Mouse (Mus musculus) spleen, postnatal 4 days (tissue): Measurements from ENCODE around the gene Cryga.

Experiments
- DNase-seq, 2 experiments: peaks; one replicate each; pipeline ENCODE4 v3.0.0; 2022; ENCODE audit warnings: low spot score in 2 of 2

Gene Cryga

DNA sequence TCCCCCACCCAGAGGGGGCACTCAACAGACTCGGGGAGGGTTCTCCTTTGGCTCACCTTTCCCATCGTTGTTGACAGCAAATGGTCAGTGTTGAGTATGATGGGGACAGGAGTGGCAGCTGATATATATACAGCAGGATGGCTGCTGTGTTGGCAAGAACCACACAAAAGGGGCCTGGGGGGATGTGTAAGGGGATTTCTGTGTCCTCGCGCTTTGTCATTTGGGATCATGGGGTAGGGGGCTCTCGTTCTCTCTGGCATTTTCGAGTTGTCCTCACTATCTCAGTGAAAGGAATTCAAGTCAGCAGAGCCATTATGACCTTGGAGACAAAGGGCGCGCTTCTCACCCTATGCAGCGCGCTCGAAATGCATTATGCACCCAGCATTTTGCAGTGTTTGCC, at the start of gene Cryga:
Cryga (minus strand) TSS at position 101 of the 400 bp plus-strand sequence.
- DNase-seq: no peak

DNA sequence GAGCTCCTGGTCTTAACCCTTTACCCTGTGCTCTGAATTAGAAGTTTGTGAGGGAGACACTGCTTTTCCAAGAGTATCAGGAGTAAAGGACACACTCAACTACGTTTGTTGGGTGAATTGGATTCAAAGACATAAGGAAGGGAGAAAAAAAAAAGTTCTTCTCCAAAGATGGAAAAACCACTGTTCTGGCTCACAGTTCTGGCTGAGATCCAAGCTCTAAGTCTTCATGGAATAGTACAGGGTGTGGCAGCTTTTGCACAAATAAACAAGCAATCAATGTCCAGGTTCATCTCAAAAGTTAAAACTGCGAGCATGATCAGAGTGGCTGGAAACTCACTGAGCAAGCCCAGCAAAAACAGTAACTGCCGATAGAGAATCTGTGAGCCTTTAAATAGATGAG, 44.8 kb upstream of the Cryga start:
- DNase-seq: no peak

DNA sequence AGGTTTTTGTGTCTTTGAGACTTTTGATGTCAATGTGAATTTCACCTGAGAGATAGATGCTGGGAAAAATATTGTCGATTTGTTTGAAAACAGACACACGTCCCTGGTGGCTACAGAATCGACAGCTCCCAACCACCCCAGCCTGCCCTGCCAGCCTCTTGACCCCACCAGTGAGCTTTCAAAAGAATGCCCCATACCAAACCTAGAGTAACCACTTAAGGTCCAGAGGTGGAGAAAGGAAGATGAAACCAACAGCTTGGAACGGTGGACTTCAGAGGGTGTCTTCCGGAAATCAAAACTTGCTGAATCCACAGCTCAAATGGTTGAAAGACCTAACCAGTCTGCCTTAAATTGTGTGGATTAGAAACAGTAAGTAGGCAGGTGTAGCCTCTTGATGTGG, 44.2 kb upstream of the Cryga start:
- DNase-seq: no peak

DNA sequence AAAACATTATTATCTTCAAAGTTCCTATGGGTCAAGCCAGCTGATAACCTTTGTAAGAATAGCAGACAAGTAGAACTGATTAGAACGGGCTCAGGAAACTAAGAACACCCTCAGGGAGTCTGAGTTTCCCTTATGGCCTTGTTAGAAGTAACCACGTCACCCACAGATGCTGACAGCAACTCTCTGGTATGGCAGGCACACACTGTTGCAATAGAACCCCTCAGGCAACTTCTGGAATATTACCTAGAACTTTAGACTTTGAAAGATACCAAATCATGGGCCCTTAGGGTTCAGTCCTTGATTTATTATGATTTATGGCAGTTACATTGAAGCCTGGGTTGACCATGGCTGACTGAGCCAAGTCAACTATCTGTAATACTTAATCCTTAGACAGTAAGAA, 43.4 kb upstream of the Cryga start:
- DNase-seq: no peak

DNA sequence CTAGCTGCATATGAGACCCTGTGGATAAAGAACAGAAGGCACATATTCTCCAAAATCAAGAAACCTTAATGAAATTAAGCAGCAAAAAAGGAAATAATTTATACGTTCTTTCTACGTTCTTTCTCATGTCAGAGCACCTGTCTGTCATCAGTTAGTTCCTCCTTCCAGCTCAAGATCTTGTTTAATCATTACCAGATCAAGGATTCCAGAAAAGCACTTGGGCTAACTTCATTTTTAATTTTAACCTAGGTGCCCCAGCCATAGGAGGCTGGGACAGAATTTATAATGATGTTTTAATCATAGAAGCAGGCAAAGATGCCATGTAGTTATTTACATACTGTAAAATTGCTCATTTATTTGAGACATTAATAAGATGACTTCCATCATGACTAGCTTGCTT, 41.6 kb upstream of the Cryga start:
- no peak for DNase-seq

DNA sequence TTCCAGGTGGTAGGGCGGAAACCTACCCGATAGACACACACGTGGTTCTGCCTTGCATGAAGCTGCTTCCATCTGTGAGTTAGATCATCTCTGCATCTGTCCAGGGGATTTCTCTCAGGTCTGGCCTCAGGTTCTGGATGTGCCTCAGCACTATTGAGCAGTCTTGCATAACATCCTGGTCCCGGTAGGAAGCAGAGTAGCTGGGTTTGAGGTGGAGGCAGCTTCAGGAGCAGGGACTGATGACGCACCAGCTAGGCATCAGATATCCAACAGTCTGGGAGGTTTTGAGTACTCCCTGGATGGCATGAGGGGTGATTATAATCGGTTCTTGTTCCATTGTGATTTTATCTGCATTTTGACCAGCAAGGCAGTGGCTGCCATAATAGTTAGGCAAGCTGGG, 34.4 kb upstream of the Cryga start:
- no peak for DNase-seq

DNA sequence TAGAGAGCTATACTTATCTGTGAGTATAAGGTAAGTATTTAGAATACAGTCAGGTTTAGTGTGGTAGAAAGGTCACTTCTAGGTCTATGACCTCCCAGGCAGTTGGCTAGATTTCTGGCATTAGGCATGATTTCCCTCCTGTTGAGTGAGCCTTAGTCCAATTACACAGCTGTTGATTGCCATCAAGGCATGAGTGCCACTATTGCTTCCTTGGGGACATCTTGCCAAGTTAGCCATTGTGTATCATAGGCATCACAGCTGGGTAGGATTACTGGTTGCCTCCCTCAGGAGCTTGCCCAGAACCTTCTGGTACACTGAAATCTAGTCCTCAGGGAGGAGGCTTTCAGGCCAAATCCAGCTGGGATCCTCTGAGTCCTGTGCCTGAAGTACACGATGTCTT, 29.7 kb upstream of the Cryga start:
- DNase-seq: no peak

DNA sequence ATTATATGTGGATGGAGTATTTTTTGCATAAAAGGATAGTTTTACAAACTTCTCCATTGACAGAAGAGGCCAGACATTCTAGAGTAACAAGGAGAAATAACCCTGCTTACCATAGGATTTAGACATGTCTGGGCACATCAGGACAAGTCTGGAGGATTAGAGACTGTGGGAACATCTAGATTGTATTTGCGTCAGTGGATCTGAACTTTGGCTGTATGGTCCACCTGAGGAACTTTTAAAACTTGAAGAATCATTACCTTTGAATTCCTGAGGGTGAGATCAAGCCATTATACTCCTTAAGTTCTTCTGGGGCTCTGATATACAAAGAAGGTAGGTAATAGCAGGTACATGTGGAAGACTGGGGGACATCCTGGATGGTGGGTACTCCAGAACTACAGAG, 28.5 kb upstream of the Cryga start:
- no peak for DNase-seq

DNA sequence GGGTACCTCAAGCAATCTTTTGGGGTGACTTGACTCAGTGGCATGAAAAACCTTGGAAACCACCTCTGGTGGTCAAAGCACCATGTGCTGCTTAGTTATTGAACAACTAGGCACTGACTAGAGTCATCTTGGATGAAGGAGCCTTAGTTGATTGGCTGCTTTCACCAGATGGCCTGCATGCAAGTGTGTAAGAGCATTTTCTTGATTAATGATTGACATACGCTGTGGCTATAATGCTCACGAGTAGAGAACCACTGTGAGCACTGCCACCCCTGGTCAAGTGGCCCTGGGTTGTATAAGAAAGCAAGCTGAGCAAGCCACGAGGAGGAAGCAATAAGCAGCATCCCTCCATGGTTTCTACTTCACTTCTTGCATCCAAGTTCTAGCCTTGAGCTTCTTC, 27.1 kb upstream of the Cryga start:
- DNase-seq: no peak

DNA sequence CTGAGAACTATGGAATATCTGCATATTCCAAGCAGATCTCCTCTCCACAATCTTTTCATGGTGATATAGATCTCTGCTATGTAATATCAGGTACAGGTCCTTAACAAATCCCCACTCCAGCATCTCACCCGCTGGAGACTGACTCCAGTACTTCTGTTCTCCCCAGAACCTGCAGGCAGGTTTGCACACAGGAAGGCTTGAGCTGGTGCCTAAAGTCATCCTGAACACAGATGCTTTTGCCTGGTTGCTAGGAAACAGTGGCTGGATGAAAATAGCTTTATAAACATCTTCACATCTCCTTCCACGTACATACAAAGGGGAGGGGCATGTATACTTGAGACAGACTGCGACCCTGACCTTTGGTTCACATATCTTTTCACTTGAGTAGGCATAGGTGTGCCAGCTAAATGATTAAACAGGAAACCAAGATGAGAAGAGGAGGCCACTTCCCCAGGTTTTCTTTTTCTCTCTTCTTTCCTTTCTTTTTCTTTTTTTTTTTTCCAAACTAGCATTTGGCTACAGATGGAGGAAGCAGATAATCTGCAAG, 26.5 kb upstream of the Cryga start:
- DNase-seq: no peak

DNA sequence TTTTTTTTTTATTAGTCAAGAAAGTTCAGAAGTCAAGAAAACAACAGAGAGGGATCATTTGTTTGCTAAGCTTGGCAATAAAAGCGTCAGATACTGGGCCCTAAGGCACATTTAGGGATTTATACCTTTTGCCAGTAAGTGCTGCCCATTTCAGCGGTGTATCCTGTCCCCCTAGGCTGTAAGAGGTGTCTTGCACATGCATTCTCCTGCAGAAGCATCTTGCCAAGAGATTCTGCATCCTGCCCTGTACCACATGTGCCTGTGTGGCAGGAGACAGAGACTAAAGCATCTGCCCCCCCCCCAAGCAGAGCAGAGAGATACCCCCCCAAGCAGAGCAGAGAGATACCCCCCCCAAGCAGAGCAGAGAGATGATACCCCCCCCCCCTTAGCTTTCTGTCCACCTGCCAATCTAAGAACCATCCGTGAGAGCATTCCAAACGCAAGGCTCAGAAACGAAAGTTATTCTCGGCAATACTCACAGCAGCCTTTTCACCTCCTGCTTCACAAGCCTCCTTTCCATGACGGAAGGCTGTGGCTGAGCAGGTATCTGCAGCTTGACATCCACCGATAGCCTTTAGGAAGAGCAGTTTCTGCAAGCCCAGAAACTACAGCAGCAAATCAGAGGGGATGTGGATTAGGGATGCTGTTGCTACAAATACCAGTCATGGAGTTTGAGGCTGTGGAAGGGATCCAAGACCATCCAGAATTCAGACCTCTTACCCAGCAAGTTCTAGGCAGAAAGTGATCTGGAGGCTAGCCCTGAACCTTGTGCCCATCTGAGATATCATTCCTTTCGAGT, 19.6 kb upstream of the Cryga start, which contains the start of gene D630023F18Rik:
D630023F18Rik (minus strand) TSS at position 641 of the 799 bp plus-strand sequence.
- no peak for DNase-seq

DNA sequence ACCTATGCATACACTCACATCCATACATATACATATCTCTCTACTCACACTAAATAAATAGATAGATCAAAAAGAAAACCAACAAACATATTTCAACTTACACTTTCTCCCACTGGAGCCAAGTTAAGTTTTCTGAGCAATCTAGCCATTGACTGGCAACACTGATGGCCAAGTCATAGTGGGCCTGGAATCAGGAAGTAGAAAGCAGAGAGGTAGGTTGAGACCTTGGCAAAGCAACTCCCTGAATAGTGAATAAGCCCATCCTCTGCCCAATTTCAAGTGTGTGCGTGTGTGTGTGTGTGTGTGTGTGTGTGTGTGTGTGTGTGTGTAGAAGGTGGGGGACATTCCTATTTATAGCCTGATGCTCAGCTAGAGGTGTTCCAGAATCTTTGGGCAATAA, 16.3 kb upstream of the Cryga start, which contains the start of gene Gm28845:
Gm28845 (minus strand) TSS at position 121 of the 400 bp plus-strand sequence.
- DNase-seq: no peak

DNA sequence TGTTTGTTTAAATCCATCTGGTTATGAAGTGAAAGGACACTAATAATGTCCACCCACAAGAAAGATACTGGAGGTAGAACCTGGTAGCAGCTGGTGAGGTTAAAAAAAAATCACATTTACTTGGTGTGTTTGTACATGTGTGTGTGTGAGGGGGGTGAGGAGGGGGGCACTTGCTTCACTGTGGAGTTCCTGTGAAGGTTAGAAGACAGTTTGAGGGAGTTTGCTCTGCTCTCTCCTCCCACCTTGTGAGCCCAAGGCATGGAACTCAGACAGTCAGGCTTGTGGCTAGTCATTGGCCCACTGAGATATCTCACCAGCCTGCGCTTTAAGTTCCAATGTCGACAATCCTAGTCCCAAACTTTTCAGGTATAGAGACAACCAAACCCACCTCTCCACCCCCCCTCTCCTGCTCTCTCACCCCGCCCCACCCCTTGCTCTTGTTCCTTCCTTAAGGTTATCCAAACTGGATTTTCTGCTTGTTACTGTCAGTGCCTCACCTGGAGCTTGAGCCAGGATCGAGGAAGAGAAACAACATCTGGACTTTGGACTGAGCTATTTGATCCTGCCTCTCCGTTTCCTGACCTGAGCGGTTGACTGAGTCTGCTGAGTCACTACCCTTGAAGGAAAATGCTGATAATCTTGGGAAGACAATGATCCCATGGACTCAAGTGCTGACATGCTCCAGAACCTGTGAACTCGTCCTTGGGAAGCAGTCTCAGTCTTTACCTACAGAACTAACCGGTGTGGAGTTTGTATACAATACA, 15.2 kb upstream of the Cryga start:
- DNase-seq: no peak

DNA sequence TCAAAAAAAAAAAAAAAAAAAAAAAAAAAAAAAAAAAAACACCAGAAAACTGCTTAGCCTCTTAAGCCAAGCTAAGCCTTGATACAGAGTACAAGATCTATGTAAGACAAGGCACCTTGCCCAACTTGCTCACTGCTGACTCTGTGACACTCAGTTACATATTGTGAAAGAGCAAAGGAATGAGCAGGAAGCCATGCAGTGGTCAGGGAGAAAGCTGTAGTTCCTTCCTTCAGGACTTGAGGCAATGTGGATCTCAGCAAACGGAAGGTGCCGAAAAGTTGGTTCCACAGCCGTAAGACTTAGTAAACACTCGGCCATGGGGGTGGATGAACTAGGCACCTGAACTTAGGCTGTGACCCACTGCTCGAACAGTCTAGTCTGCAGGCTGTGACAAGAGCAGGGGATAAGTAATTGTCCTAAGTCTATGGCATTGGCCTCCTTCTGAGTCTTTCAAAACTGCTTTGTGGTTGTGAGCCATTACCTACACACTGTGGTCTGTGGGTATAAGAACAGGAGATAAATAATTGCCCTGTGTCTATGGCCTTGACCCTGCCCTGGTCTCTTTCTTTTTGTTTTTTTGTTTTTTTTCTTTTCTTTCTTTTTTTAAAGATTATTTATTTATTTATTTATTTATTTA, 10.5 kb upstream of the Cryga start:
- DNase-seq: no peak

DNA sequence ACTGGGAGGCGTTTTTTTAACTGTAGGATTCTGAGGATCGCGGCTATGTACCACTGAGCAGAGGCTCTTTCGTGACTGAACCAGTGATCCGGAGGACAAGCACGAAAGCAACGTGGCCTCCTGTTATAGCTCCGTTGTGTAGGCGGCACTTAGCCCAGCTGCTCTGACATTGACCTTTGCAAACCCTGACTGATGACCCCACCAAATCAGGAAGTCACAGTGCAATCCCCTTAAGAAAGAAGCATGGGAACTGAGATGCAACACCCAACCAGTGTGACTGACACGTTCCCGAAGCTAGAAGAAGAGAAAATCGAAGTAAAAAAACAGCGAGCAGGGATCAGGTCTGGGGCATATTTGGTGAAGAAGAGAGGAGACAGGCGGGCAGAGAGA, 9.6 kb upstream of the Cryga start:
- DNase-seq: no peak

DNA sequence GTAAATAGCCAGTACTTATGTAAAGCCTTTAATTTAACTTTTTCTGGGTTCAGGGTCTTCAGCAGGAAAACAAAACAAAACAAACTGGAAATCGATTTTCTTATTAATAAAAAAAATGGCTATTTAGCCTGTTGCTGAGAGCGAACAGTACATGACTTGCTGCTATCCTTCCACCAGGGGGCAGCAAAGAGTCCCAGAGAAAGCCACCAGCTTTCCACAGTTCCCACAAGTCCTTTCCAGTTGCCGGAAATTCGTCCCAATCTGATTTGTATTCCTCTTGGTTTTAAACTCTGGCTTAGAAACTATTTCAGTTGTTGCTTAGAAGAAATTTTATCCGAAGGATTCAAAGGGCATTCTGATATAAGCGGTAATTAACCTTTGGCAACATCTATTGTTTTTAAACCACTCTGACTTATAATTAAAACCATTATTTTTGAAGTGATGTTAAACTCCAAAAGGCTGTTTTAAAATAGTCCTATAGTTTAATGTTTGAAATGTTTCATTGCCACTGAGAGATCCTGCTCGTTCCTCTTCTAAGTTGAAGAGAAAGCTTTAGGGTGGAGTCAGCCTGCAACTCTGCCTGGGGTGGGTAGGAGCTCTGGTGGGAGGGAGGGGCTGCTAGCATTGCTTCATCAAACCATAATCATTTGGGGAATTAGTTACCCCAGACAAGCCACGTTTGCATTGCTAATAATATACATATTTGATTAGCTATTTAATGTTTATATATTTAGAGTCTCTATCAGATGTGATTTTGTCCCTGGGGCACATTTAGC, 9.0 kb upstream of the Cryga start:
- peak; percentile 38 to 74 for DNase-seq

DNA sequence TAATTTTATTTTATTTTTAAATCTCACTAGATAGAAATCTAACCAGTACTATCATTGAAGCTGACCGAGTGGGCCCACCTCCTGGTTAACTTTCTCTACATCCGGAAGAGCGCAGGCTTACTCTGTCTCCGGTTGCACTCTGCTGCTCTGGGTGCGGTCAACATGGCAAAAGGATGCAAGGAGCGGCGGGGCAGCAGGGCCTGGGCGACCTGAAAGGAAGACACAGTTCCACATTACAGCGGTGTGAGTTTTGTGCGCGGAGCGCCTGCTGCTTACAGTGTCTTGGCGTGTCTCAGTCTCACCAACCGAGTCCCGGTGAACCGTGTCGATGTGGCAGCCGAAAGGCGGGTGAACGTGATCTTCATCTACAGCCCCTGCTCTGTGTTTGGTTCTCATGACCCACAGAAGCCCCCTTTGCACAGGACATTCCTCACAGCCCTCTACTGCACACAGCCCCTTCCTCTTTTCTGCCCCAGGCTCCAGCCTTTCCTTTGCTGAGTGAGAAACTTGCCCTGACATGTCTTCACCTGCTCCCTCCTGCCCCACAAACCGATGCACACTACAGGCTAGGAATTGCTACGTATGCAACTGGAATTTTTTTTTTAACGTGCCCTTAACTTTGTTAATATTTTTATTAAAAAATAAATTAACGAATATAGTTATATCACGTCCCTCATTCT, 6.7 kb upstream of the Cryga start:
- DNase-seq: no peak

DNA sequence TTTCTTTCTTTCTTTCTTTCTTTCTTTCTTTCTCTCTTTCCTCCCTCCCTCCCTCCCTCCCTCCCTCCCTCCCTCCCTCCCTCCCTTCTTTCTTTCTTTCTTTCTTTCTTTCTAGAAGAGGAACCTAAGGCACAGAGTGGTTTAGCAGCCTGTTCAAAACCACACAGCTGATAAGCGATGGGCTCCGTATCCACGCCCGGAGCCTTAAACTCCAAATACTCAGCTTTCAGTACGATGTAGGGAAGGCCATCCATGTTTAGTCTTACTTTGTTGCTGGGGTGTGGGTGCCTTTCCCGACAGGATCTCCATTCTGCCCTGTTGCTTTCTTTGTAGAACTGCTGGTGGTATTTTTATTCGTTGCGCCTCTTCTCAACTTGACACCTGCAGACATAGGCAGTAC, 6.0 kb upstream of the Cryga start:
- no peak for DNase-seq

DNA sequence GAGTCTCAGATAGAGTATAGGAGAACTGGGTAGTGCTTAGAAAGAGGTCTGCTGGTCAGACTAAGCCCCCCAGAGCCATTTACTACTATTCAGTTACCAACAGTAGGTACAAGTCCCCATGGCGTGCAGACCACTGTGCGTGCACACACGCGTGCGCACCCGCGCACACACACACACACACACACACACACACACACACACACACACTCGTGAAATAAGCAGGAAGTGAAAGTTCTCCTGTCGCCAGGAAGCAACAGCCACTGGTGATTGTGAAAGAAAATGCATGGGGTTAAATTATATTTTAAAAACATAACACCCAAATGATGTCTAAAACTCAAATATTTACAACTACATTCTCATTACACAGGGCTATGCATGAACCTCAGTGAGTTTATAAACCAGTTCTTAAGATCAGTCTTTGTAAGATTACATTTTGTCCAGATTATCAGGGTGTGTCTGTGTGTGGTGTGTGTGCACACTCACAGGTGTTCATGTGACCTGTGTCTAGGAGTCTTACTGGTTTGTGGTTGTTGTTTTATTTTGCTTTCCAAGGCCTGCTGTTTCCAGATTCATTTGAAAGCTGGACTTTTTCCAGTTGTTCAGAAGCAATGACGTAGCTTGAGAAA, 4.6 kb upstream of the Cryga start:
- DNase-seq: no peak

DNA sequence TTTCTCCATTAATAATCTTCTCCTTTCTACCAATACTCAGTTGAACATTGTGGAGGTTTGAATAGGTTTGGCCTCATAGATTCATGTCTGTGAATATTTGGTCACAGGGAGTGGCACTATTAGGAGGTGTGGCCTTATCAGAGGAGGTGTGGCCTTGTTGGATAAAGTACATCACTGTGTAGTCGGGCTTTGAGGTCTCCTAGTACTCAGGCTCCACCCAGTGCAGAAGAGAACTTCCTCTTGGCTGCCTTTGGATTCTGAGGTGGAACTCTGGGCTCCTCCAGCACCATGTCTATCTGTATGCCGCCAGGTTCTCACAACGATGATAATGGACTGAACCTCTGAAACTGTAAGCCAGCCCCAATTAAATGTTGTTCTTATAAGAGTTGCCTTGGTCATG, 6.2 kb downstream of the Cryga start:
- no peak for DNase-seq

DNA sequence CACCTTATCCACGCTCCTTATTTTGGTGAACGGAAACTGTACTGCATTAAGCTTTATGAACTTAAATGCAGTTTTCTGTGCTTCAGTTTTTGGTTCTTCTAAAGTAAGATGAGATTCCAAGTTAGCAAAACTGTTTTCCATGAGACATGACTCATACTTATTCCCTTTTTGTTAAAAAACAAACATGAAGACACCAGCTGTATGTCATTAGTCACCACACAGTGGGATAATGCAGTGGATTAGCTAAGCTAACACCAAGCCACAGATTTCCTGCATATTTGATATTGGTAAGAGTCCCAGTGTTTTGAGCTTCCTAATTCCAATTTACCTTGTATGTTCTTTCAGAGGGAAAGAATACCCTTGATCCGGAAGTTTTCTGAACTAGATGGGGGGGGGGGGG, 11.6 kb downstream of the Cryga start:
- no peak for DNase-seq
